19 mouse cellular contexts compared by ENCODE assay signal in the genomic region with DNA sequence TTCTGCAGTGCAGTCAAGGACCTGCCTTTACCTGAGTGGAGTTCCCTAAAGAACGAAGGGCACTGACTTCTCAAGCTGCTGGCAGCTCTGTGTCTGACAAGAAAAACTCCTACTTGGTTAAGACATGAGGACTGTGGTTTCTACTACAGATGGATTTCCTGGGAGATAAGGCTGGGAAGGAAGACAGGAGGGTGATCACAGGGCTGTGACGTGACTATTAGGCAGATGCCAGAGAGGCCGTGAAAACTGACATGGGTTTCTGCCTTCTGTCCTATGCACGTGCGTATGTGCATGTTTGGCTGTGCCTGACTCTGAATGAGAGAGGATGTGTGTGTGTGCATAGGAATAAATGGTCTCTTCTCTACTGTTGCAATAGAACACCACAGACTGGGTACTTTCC.
DNase-seq lines count a peak whose midpoint lies in the region; ATAC-seq lines count a peak whose summit lies in the region.
"Had no signal": no experiment of that assay in that cellular context is flagged by ENCODE, and none has a peak within 500 bp of the region (broad histone marks: within the 10 kb centered on the region; RNA-seq: fewer than 3 reads in every experiment).

No protein-coding gene starts in this region.

- H3K27me3 ChIP-seq in heart, embryonic 12.5 days (replicated peaks), result no peaks in the 10 kb centered on the region
- no peaks in the 10 kb centered on the region; the same call in none of the 2 replicates for H3K27me3 ChIP-seq in heart, embryonic 10.5 days (ENCODE audit: insufficient read depth, poor library complexity, severe bottlenecking)
- no peaks in the 10 kb centered on the region for H3K27me3 ChIP-seq in kidney, embryonic 15.5 days
- H3K27me3 ChIP-seq: embryonic facial prominence, embryonic 13.5 days; limb, embryonic 12.5 days; liver, embryonic 12.5 days had no signal

- ATAC-seq in heart, embryonic 12.5 days (ENCODE audit: insufficient number of reproducible peaks, low FRiP score), result no peak
- ATAC-seq in kidney, embryonic 15.5 days (replicated peaks; ENCODE audit: low FRiP score), result no peak
- ATAC-seq in megakaryocyte progenitor cell, adult 5-6 weeks (replicated peaks; ENCODE audit: poor library complexity), result peak; percentile 29
- ATAC-seq: forebrain, postnatal 0 days; hindbrain, postnatal 0 days; liver, embryonic 12.5 days had no signal

- intact Hi-C loops in left cerebral cortex, postnatal 36 days (cut with DNase I), result no loop called here

- DNase-seq in heart, embryonic 10.5 days (ENCODE audit: low spot score), result no peak
- DNase-seq in kidney, postnatal 36 days, result no peak
- DNase-seq in MEL-GATA-1-ER (ENCODE audit: extremely low read depth, low read depth), result peak; percentile 18
- DNase-seq in right cerebral cortex, adult 2 months (ENCODE audit: low spot score in 2 of 2), result no peak
- no peak for DNase-seq in left cerebral cortex, postnatal 36 days (ENCODE audit: low spot score in 2 of 2)
- DNase-seq: B cell, adult 2 months; cerebellum, adult 8-10 months; forebrain, postnatal 0 days; kidney, adult 8-10 months; thymus, postnatal 25 days had no signal

- H3K27ac ChIP-seq in heart, embryonic 12.5 days (ENCODE audit: poor library complexity, severe bottlenecking), result no peak overlapping the region
- H3K27ac ChIP-seq in heart, embryonic 10.5 days, result no peak overlapping the region
- H3K27ac ChIP-seq in kidney, embryonic 15.5 days, result peak overlapping the region; percentile 10; the same call in 1 of the 2 replicates
- H3K27ac ChIP-seq: embryonic facial prominence, embryonic 13.5 days; hindbrain, embryonic 10.5 days; hindbrain, postnatal 0 days; limb, embryonic 12.5 days; liver, embryonic 12.5 days had no signal

- no peak overlapping the region for H3K4me2 ChIP-seq in heart, embryonic 12.5 days
- no peak overlapping the region for H3K4me2 ChIP-seq in kidney, embryonic 15.5 days
- H3K4me2 ChIP-seq: embryonic facial prominence, embryonic 13.5 days; limb, embryonic 12.5 days; liver, embryonic 12.5 days; midbrain, embryonic 11.5 days had no signal

- H3K4me3 ChIP-seq in heart, embryonic 12.5 days, result no peak overlapping the region
- no peak overlapping the region for H3K4me3 ChIP-seq in heart, embryonic 10.5 days
- H3K4me3 ChIP-seq in kidney, embryonic 15.5 days (replicated peaks), result no peak overlapping the region
- H3K4me3 ChIP-seq: embryonic facial prominence, embryonic 13.5 days; hindbrain, embryonic 10.5 days; limb, embryonic 12.5 days; liver, embryonic 12.5 days had no signal

- 0 out of 2 replicates have a peak overlapping the region, but pooled peaks have one; percentile 10 for H3K9ac ChIP-seq in heart, embryonic 12.5 days
- no peak overlapping the region for H3K9ac ChIP-seq in kidney, embryonic 15.5 days
- H3K9ac ChIP-seq: embryonic facial prominence, embryonic 13.5 days; forebrain, postnatal 0 days; limb, embryonic 12.5 days; liver, embryonic 12.5 days had no signal

- peaks cover 24% of the 10 kb centered on the region for H3K4me1 ChIP-seq in heart, embryonic 12.5 days (replicated peaks)
- 0 out of 2 replicates have a peak, but pooled peaks cover 11% of the 10 kb centered on the region for H3K4me1 ChIP-seq in heart, embryonic 10.5 days
- H3K4me1 ChIP-seq in kidney, embryonic 15.5 days, result peaks cover 28% of the 10 kb centered on the region
- H3K4me1 ChIP-seq: limb, embryonic 12.5 days had no signal

- 61% methylated on average over 5 of the region's 5 CpGs for WGBS in heart, embryonic 12.5 days
- 68% methylated on average over 5 of the region's 5 CpGs for WGBS in heart, embryonic 10.5 days
- 78% methylated on average over 5 of the region's 5 CpGs for WGBS in kidney, embryonic 15.5 days

- H3K9me3 ChIP-seq in heart, embryonic 12.5 days (replicated peaks), result no peaks in the 10 kb centered on the region
- H3K9me3 ChIP-seq in heart, embryonic 10.5 days, result no peaks in the 10 kb centered on the region
- no peaks in the 10 kb centered on the region for H3K9me3 ChIP-seq in kidney, embryonic 15.5 days (replicated peaks)
- H3K9me3 ChIP-seq: embryonic facial prominence, embryonic 13.5 days; hindbrain, embryonic 10.5 days; limb, embryonic 12.5 days; liver, embryonic 12.5 days had no signal

- H3K36me3 ChIP-seq in heart, embryonic 12.5 days, result no peaks in the 10 kb centered on the region
- no peaks in the 10 kb centered on the region for H3K36me3 ChIP-seq in heart, embryonic 10.5 days
- no peaks in the 10 kb centered on the region for H3K36me3 ChIP-seq in kidney, embryonic 15.5 days
- H3K36me3 ChIP-seq: embryonic facial prominence, embryonic 13.5 days; hindbrain, embryonic 10.5 days; limb, embryonic 12.5 days; liver, embryonic 12.5 days had no signal
